ENCODE assay signal across 18 mouse cellular contexts in genomic region chr13:48660741-48661140, GRCm38 (mm10). TPM values are rescaled to one million over a fixed set of nuclear protein-coding genes. Genes with fewer than 3 reads are reported as not detected.
"Had no signal": no experiment of that assay in that cellular context is flagged by ENCODE, and none has a peak within 500 bp of the region (broad histone marks: within the 10 kb centered on the region; RNA-seq: fewer than 3 reads in every experiment).

No protein-coding gene starts in this region.

- H3K4me2 ChIP-seq: limb, embryonic 15.5 days; liver, embryonic 12.5 days; midbrain, embryonic 12.5 days; neural tube, embryonic 13.5 days had no signal

- H3K9me3 ChIP-seq: limb, embryonic 15.5 days; liver, embryonic 12.5 days; midbrain, embryonic 12.5 days; neural tube, embryonic 13.5 days had no signal

- H3K4me1 ChIP-seq: liver, embryonic 12.5 days had no signal

- H3K27ac ChIP-seq: layer of hippocampus, adult 2 months; limb, embryonic 15.5 days; liver, embryonic 12.5 days; midbrain, embryonic 12.5 days; neural tube, embryonic 13.5 days had no signal

- H3K9ac ChIP-seq: limb, embryonic 15.5 days; liver, embryonic 12.5 days; lung, embryonic 14.5 days; midbrain, embryonic 12.5 days; neural tube, embryonic 13.5 days had no signal

- DNase-seq: kidney, adult 18-20 months; left cerebral cortex, postnatal 4 days; lung, postnatal 10 days; lung, postnatal 4 days; thymus, adult 2 months; thymus, postnatal 4 days had no signal

- ATAC-seq: liver, embryonic 12.5 days; midbrain, embryonic 16.5 days had no signal

- H3K4me3 ChIP-seq: layer of hippocampus, adult 2 months; liver, embryonic 12.5 days; midbrain, embryonic 12.5 days; neural tube, embryonic 13.5 days had no signal

- H3K36me3 ChIP-seq: limb, embryonic 15.5 days; liver, embryonic 12.5 days; midbrain, embryonic 12.5 days; neural tube, embryonic 13.5 days had no signal

RNA-seq across cellular contexts. Expression of gene Barx1, which starts 2.1 kb away (rescaled TPM):
- total RNA-seq: layer of hippocampus, adult 2 months; layer of hippocampus, postnatal 14 days; left cerebral cortex, adult 18-20 months; left cerebral cortex, postnatal 10 days; left cerebral cortex, postnatal 4 days; megakaryocyte, adult 5-6 weeks had no signal
- polyA plus RNA-seq: kidney, embryonic 14.5 days; midbrain, embryonic 16.5 days had no signal
